Mouse (Mus musculus): ENCODE data around the gene Etfb.

GRCm38 (mm10) chr7:43462851-43463250 lies 19.0 kb downstream of the Etfb start, which contains the start of gene Vsig10l:
- no peak for TF ChIP-seq USF1 (IDR thresholded peaks at IDR 0.05; ENCODE audit: low read depth, low read length)
- TF ChIP-seq CTCF (IDR thresholded peaks at IDR 0.05 in 2 of 3, conservative IDR thresholded peaks at IDR 0.05 in 1 of 3; ENCODE audit: control insufficient read depth in 1 of 3, insufficient read depth in 1 of 3, low read depth in 2 of 3, low read length in 3 of 3, poor library complexity in 1 of 3, severe bottlenecking in 1 of 3): no peak
- TF ChIP-seq UBTF (IDR thresholded peaks at IDR 0.05; ENCODE audit: borderline replicate concordance, insufficient read depth, low read depth, low read length): no peak
